Mouse (Mus musculus): ENCODE measurements at regions not wholly inside any gene's neighbourhood (a gene's known extent, or its start where the extent isn't known, plus 50 kb on each side); places are given as distances from the start of the nearest gene placed in this dataset.
A peak's percentile ranks its signal among the peaks of the same experiment; 100 is the strongest.

- Histone ChIP-seq H3K36me3 (ENCODE audit: control insufficient read depth, insufficient read depth, low read length, poor library complexity, severe bottlenecking) (no peaks in the 10 kb centered on the region), H3K27me3 (ENCODE audit: control insufficient read depth, insufficient read depth, low read length, poor library complexity, severe bottlenecking) (no peaks in the 10 kb centered on the region)
- DNase-seq (ENCODE audit: low read depth, low spot score): no peak
Measured at GRCm38 (mm10) chr2:19714025-19714424, 56.5 kb downstream of the Otud1 start.

GRCm38 (mm10) chr2:19715564-19716238, 58.1 kb downstream of the Otud1 start:
- H3K27me3 ChIP-seq (ENCODE audit: control insufficient read depth, insufficient read depth, low read length, poor library complexity, severe bottlenecking): no peaks in the 10 kb centered on the region
- DNase-seq (ENCODE audit: low read depth, low spot score): peak; percentile 84
- H3K36me3 ChIP-seq (ENCODE audit: control insufficient read depth, insufficient read depth, low read length, poor library complexity, severe bottlenecking): no peaks in the 10 kb centered on the region

GRCm38 (mm10) chr2:19716388-19716787, 58.8 kb downstream of the Otud1 start:
- Histone ChIP-seq H3K27me3 (ENCODE audit: control insufficient read depth, insufficient read depth, low read length, poor library complexity, severe bottlenecking) (no peaks in the 10 kb centered on the region), H3K36me3 (ENCODE audit: control insufficient read depth, insufficient read depth, low read length, poor library complexity, severe bottlenecking) (no peaks in the 10 kb centered on the region)
- DNase-seq (ENCODE audit: low read depth, low spot score): no peak

- DNase-seq (ENCODE audit: low read depth, low spot score): no peak
- H3K27me3 ChIP-seq (ENCODE audit: control insufficient read depth, insufficient read depth, low read length, poor library complexity, severe bottlenecking): no peaks in the 10 kb centered on the region
- no peaks in the 10 kb centered on the region for H3K36me3 ChIP-seq (ENCODE audit: control insufficient read depth, insufficient read depth, low read length, poor library complexity, severe bottlenecking)
Measured at GRCm38 (mm10) chr2:19726085-19726484, 68.5 kb downstream of the Otud1 start.

- peak; percentile 71 for DNase-seq (ENCODE audit: low read depth, low spot score)
Measured at GRCm38 (mm10) chr2:19726904-19727303, 69.4 kb downstream of the Otud1 start.

GRCm38 (mm10) chr2:19732922-19733859, 75.6 kb downstream of the Otud1 start:
- DNase-seq (ENCODE audit: low read depth, low spot score): peak; percentile 13
- no peaks in the 10 kb centered on the region for H3K27me3 ChIP-seq (ENCODE audit: control insufficient read depth, insufficient read depth, low read length, poor library complexity, severe bottlenecking)
- no peaks in the 10 kb centered on the region for H3K36me3 ChIP-seq (ENCODE audit: control insufficient read depth, insufficient read depth, low read length, poor library complexity, severe bottlenecking)

More at GRCm38 (mm10) chr2:19726904-19727303, 69.4 kb downstream of the Otud1 start:
- Histone ChIP-seq H3K36me3 (ENCODE audit: control insufficient read depth, insufficient read depth, low read length, poor library complexity, severe bottlenecking) (no peaks in the 10 kb centered on the region), H3K27me3 (ENCODE audit: control insufficient read depth, insufficient read depth, low read length, poor library complexity, severe bottlenecking) (no peaks in the 10 kb centered on the region)

GRCm38 (mm10) chr2:19734164-19734870, 76.8 kb downstream of the Otud1 start:
- Histone ChIP-seq H3K36me3 (ENCODE audit: control insufficient read depth, insufficient read depth, low read length, poor library complexity, severe bottlenecking) (no peaks in the 10 kb centered on the region), H3K27me3 (ENCODE audit: control insufficient read depth, insufficient read depth, low read length, poor library complexity, severe bottlenecking) (no peaks in the 10 kb centered on the region)
- DNase-seq (ENCODE audit: low read depth, low spot score): peak; percentile 30

- no peak for DNase-seq (ENCODE audit: low read depth, low spot score)
- no peaks in the 10 kb centered on the region for H3K27me3 ChIP-seq (ENCODE audit: control insufficient read depth, insufficient read depth, low read length, poor library complexity, severe bottlenecking)
Measured at GRCm38 (mm10) chr2:19741508-19741907, 84.0 kb downstream of the Otud1 start.

GRCm38 (mm10) chr2:19743467-19743866, 85.9 kb downstream of the Otud1 start:
- H3K27me3 ChIP-seq (ENCODE audit: control insufficient read depth, insufficient read depth, low read length, poor library complexity, severe bottlenecking): no peaks in the 10 kb centered on the region
- no peaks in the 10 kb centered on the region for H3K36me3 ChIP-seq (ENCODE audit: control insufficient read depth, insufficient read depth, low read length, poor library complexity, severe bottlenecking)
- no peak for DNase-seq (ENCODE audit: low read depth, low spot score)

More at GRCm38 (mm10) chr2:19741508-19741907, 84.0 kb downstream of the Otud1 start:
- no peaks in the 10 kb centered on the region for H3K36me3 ChIP-seq (ENCODE audit: control insufficient read depth, insufficient read depth, low read length, poor library complexity, severe bottlenecking)

GRCm38 (mm10) chr2:19744986-19745660, 87.6 kb downstream of the Otud1 start:
- DNase-seq (ENCODE audit: low read depth, low spot score): no peak
- H3K36me3 ChIP-seq (ENCODE audit: control insufficient read depth, insufficient read depth, low read length, poor library complexity, severe bottlenecking): no peaks in the 10 kb centered on the region
- H3K27me3 ChIP-seq (ENCODE audit: control insufficient read depth, insufficient read depth, low read length, poor library complexity, severe bottlenecking): no peaks in the 10 kb centered on the region

GRCm38 (mm10) chr2:19752753-19753152, 95.2 kb downstream of the Otud1 start:
- Histone ChIP-seq H3K36me3 (ENCODE audit: control insufficient read depth, insufficient read depth, low read length, poor library complexity, severe bottlenecking) (no peaks in the 10 kb centered on the region), H3K27me3 (ENCODE audit: control insufficient read depth, insufficient read depth, low read length, poor library complexity, severe bottlenecking) (no peaks in the 10 kb centered on the region)
- DNase-seq (ENCODE audit: low read depth, low spot score): no peak

GRCm38 (mm10) chr2:19753479-19753878, 95.9 kb downstream of the Otud1 start:
- Histone ChIP-seq H3K36me3 (ENCODE audit: control insufficient read depth, insufficient read depth, low read length, poor library complexity, severe bottlenecking) (no peaks in the 10 kb centered on the region), H3K27me3 (ENCODE audit: control insufficient read depth, insufficient read depth, low read length, poor library complexity, severe bottlenecking) (no peaks in the 10 kb centered on the region)
- DNase-seq (ENCODE audit: low read depth, low spot score): no peak

- no peak for DNase-seq (ENCODE audit: low read depth, low spot score)
- H3K27me3 ChIP-seq (ENCODE audit: control insufficient read depth, insufficient read depth, low read length, poor library complexity, severe bottlenecking): no peaks in the 10 kb centered on the region
- H3K36me3 ChIP-seq (ENCODE audit: control insufficient read depth, insufficient read depth, low read length, poor library complexity, severe bottlenecking): no peaks in the 10 kb centered on the region
Measured at GRCm38 (mm10) chr2:19757910-19758309, 100.4 kb downstream of the Otud1 start.

- DNase-seq (ENCODE audit: low read depth, low spot score): no peak
- Histone ChIP-seq H3K36me3 (ENCODE audit: control insufficient read depth, insufficient read depth, low read length, poor library complexity, severe bottlenecking) (no peaks in the 10 kb centered on the region), H3K27me3 (ENCODE audit: control insufficient read depth, insufficient read depth, low read length, poor library complexity, severe bottlenecking) (no peaks in the 10 kb centered on the region)
Measured at GRCm38 (mm10) chr2:19759169-19759568, 101.6 kb downstream of the Otud1 start.
